Mouse (Mus musculus) ES-E14 (cell line): Measurements from ENCODE around the gene Dnm2.

Experiments used
- CHD2 ChIP-seq: IDR thresholded peaks from 2 replicates; pipeline ENCODE4 v1.6.1; 2014; ENCODE audit warnings: mild to moderate bottlenecking, low read depth, low read length, inconsistent platforms
- HCFC1 ChIP-seq: IDR thresholded peaks from 2 replicates; pipeline ENCODE4 v1.6.1; 2012; ENCODE audit warnings: low read length, inconsistent platforms, borderline replicate concordance; ENCODE audit not compliant: insufficient read depth
- MAFK ChIP-seq: IDR thresholded peaks from 2 replicates; pipeline ENCODE4 v1.6.1; 2014; ENCODE audit warnings: mild to moderate bottlenecking, low read depth, low read length, inconsistent platforms; ENCODE audit not compliant: insufficient read depth
- ZC3H11A ChIP-seq: IDR thresholded peaks from 2 replicates; pipeline ENCODE4 v1.6.1; 2012; ENCODE audit warnings: low read depth, mild to moderate bottlenecking, inconsistent platforms, low read length, borderline replicate concordance

DNA sequence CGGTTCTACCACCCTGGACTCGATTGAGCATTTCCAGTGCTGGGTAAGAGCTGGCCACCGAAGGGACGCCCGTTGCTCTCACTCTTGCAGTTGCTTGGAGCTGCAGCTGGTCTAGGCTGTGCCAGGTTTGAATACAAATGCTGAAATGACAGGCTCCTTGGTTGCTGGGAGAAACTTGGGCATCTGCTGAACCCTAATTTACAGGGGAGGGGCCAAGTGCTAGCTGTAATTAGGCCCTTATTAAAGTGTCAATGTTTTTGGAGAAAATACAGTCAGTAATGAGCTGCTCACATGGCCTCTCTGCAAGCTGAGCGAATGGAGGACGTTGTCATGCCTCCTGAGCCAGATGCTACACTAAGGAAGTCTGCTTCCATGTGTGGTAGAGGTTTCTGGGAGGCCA is 6.0 kb downstream of the Dnm2 start:
- TF ChIP-seq ZC3H11A, result no peak
- TF ChIP-seq HCFC1, result no peak
- no peak for TF ChIP-seq MAFK
- TF ChIP-seq CHD2, result no peak
